Mouse (Mus musculus) frontal cortex, adult 2 months (tissue): ENCODE results near the gene Gabarap. TPM values are rescaled to one million over a fixed set of nuclear protein-coding genes. Genes with fewer than 3 reads are reported as not detected.
"Not testable (repeated sequence)": the region's sequence is repeated elsewhere in the genome, so short reads cannot be mapped to it uniquely, and the experiment has no call there.

Experiments
- DNase-seq, 2 experiments: peaks; one replicate each; pipeline ENCODE4 v3.0.0; 2022; ENCODE audit warnings: low spot score in 1 of 2; ENCODE audit errors: extremely low spot score in 1 of 2
- polyA plus RNA-seq: library from polyadenylated mRNA; depleted of rRNA; stranded (reverse); fragments of >200 nt; gene quantifications from 2 replicates; pipeline ENCODE4 v1.2.3, GENCODE M21; 2012

Gene Gabarap
- polyA plus RNA-seq, 1 experiment = 291 TPM

DNA sequence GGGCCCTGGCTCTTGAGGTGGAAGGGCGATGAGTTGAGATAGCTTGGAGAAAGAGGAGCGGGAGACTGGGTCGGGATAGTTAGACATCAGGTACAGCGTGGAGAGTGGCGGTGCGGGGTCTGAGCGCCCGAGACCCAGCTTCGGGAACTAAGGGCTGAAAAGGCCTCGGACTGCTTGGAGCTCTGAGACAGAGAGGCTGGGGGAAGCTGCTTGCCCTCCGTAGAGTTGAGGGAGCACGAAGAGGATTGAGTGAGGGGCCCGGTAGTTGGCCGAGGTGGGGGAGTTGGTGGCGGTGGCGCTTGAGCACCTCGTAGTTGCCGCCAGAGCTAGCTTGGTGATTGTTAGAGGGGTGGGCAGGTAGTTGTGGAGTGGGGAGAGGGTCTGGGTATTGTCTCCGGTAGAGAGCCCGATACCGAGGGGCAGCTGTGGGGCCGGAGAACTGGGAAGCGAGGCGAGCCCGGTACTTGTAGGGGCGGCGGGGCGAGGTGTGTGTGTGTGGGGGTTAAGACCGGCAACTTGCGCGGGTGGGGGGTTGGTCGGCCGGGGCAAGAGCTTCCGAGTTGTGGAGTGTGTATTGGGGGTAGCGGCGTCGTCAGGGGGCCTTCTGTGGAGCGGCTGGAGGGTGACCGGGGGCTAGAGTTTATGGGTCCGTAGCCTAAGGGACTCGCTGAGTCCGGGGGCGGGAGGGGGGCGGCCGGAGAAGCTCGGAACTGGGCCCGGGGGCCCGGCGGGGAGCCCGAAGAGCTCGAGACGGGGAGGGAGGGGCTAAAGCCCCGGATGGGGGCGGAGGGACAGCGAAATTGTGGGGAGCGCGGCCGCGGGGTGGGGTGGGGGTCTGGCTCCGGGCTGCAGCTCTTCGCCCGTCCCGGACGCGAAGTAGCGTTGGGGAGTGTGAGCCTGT is 5.5 kb downstream of the Gabarap start:
- DNase-seq = no peak

DNA sequence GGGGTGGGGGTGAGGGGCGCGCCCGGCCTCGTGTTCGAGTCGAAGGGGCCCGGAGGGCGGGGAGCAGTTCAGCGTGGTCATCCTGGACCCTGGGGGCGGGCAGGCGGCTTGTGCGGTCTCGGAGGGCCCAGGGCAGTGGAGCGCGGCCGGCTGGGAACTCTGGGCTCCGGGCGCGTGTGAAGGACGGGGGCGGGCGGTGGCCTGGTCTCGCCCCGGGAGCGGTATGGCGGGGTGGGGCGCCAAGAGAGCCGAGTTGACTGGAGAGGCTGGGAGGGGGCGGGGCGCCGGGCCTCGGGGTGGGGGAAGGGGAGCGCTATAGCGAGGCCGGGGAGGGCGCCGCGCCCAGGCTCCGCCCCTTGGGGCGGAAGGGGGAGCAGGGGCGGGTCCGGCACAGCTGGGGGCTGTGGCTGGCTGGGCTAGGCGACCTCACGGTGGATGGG is 6.1 kb downstream of the Gabarap start:
- DNase-seq = peak in 1 of 2 experiments; percentile 63

DNA sequence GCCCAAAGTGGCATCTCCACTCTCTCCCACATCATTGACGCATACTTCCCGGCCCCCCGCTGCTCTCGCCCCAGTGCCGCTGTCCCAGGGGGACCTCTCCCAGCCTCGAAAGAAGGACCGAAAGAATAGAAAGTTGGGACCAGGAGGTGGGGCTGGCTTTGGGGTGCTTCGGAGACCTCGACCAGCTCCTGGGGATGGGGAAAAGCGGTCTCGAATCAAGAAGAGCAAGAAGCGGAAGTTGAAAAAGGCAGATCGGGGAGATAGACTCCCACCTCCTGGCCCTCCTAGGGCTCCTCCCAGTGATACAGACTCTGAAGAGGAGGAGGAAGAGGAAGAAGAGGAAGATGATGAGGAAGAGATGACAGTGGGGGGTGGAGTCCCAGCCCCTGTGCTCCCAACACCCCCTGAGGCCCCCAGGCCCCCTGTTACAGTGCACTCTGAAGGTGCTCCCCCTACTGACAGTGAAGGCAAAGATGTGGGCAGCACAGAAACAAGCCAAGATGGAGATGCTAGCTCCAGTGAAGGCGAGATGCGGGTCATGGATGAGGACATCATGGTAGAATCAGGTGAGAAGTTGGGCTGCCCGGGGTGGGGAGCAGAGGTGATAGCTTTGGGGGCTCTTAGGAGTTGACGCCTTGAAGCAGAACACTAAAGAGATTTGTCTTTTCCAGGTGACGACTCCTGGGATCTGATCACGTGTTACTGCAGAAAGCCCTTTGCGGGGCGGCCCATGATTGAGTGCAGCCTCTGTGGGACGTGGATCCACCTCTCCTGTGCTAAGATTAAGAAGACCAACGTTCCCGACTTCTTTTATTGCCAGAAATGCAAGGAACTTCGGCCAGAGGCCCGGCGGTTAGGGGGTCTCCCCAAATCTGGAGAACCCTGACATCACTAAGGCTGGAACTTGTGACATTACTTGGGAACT is 7.9 kb downstream of the Gabarap start:
- no peak for DNase-seq

DNA sequence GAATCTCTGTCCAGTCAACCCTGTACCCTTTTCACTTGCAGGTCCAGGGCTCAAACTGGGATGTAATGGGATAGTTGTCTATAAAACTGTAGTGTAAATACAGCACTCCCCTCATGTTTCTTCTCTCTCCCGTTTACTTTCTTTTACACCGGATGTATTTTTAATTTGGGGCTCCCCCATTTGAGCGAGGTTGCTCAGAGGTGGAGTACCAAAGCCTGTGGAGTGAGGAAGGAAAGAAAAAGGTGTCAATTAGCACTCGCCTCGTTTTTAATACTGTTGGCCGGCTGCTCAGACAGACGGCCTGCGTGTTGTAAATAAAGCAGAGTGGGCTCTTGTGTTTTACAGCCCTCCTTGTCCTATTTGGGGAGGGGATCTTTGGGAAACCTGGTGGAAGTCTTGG is 8.7 kb downstream of the Gabarap start:
- DNase-seq = no peak

DNA sequence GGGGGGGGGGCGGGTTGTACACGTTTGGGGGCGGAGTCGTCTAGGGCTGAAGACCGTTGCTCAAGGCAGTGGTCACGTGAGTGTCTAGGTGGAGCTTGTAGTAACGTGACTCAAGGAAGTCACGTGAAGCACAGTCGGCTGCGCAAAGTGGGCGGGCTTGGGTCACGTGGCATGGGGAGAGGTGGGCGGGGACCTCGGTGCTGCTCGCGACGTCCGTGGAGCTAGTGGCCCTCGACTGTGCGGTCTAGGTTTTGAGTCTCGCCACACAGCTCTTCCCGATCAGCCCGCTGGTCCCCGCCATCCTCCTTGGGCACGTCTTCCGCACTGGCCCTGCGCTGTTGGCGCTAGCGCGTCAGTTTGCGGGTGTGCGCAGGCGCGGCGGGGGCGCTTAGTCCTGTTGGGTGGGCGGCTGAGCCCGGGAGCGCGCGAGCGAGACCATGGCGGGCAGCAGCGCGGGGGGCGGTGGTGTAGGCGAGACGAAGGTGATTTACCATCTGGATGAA is 9.5 kb downstream of the Gabarap start, which contains the start of gene Dvl2:
TSS of gene Dvl2 (plus strand) at position 200 of the 503 bp plus-strand sequence.
- peak; percentile 90 to 93 for DNase-seq

DNA sequence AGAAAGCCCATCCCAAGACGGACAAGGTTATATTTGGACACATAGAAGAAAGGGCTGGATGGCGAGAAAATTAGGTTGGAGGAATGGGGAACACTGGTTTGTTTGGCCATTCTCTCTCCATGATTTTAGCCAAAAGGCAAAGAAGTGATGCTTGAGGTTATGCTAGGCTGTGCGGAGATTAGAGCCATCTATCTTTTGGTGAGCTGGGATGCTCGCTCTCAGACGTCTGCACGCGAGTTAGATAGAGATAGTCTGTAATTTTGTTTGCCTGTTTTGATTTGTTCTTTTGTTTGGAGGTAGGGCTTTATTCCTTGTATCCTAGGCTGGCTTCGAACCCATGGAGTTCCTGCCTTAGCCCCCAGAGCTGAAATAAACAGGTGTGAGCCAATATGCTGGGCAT is 10.2 kb downstream of the Gabarap start:
- no peak for DNase-seq

DNA sequence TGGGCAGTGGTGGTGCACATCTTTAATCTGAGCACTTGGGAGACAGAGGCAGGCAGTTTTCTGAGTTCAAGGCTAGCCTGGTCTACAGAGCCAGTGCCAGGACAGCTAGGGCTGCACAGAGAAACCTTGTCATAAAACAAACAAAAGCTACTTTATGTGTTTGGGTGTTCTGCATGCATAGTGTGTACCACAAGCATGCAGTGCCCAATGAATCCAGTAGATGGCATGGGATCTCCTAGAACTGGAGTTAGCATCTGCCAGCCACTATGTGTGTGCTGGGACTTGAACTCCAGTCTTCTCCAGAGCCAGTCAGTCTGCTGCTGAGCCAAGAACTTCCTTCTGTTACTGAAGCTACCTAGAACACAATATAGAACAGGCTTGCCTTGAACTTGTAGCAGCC is 10.9 kb downstream of the Gabarap start:
- DNase-seq = no peak

DNA sequence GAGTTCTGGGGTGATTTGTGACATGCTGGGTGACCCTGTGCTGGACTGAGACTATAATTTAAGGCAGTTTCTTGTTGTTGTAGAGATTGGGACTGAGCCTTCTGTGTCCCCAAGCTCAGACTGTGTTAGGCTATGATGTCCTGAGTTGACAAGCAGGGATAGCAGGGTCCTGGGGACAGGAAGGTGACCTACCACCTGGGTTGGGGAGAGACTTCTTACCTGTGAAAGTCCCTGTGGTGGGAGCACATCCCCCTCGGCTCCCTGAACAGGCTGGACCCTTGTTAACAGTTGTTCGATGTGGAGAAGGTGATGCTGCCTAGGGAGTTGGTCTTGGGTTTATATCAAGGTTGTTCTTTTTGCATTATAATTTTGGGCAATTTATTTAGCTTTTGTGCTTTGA is 11.5 kb downstream of the Gabarap start:
- DNase-seq = no peak

DNA sequence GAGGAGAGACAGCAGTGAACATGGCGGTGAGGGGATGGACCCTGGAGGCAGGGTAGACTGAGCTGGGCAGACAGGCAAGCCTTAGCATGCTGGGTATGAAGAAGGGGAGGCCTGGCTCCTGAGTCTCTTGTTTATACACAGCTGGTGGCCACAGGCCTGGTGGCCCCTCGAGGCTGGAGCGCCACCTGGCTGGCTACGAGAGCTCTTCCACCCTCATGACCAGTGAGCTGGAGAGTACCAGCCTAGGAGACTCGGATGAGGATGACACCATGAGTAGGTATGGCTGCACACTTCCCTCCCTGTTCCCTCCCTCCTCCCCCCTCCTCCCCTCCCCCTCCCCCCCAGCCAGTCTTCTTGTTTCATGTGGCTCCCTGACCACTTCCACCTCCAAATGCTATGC is 14.6 kb downstream of the Gabarap start:
- no peak for DNase-seq

DNA sequence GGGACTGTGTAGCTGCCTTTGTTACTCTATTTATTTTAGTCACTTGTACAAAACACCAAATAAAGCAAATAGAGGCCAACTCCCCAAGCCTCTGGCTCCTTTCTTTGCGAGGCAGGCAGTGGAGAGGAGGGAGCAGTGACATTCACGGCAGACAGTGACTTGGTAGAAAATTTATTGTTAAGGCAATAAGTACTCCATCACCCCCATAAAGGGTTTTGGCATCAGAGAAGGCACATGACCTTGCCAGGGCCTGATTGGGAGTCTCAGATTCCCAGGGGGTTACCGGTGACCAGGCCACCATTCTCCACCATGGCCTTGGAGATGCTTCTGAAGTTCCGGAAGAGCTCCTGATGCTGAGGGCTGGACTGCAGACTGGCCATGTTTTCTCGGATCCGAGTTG is 19.1 kb downstream of the Gabarap start:
- DNase-seq = no peak

DNA sequence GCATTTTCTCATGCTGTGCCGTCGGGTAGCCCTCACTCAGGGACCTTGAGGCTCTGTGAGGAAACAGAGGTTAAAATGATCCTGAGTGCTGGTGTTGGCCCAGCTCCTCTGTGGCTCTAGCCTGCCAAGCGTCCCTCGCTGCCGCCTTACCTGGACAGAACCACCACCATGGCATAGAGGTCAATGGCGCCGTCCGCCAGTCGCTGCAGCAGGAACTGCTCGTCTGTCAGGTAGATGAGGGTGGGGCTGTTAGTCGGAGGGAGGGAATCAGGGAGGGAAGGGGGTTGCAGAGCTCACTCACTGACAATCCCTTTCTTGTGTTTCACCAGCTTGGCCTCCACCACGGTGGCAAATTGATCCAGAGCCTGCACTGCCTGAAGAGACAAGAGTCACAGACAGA is 19.6 kb downstream of the Gabarap start:
- no peak for DNase-seq

DNA sequence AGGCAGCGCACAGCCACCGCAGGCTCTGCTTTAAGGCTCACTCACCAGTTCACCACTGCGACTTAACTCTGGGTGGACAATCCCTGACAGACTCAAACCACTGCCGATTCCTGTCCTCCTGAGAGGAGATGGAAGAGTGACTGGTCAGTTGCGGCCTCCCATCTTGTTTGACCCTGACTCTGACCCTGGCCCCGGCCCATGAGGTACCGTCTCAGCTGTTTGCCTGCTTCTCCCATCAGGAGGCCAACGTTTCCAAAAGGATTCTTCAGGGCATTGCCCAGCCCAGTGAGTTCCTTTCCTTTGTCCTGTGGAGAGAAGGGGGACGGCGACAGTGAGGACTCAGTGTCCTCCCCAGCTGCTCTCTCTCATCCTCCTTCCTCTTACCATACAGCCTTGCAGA is 20.0 kb downstream of the Gabarap start:
- no peak for DNase-seq

DNA sequence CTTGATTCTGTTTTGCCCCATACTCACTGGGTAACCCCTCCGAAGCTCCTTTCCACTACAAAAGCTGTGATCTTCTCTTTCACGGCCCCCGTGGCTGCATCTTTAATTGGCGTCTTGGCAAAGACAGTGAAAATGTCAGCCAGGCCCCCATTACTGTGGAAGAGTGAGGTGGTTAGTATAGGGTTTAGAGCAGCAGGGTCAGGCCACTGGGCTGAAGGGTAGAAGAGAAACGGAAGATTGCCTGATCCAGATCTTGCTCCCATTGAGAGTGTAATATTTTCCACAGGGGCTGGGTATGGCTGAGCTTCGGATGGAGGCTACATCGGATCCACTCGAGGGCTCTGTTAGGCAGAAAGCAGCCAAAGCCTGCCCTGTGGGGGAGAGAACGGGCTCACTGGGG is 22.0 kb downstream of the Gabarap start:
- no peak for DNase-seq

DNA sequence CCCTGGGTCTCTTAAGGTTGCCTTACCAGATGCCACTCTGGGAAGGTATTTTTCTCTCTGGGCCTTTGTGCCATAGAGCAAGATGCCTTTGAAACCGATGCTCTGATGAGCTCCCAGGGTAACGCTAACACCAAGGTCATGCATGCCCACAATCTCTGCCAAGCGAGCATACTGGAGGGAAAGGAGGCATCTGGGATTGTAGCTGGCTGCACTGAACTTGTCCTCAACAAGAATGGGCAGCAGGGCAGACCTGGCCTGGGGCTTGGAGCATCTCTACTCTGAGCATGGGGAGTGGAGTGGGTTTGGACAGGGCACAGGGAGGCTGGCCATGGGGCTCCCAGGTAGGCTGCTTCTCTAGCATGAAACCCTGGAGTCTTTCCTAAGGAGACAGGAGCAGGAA is 22.5 kb downstream of the Gabarap start:
- DNase-seq = no peak

DNA sequence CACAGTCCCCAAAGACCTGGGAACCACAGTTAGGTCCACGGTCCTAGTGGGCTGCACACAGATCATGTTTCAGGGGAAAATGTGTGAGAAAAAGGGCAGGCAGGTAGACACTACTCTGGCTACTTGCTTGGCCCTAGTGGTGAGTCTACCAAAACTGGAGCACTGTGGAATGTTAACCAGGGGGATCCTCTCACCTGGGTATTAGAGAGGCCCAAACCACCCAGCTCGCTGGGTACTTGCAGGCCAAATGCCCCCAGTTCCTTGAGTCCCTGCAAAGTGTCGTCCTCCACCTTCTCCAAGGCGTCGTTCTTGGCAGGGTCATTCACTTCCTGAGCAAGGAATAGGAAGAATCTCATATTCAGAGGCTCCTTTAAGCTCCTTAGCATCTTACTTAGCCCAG is 23.1 kb downstream of the Gabarap start:
- no peak for DNase-seq

DNA sequence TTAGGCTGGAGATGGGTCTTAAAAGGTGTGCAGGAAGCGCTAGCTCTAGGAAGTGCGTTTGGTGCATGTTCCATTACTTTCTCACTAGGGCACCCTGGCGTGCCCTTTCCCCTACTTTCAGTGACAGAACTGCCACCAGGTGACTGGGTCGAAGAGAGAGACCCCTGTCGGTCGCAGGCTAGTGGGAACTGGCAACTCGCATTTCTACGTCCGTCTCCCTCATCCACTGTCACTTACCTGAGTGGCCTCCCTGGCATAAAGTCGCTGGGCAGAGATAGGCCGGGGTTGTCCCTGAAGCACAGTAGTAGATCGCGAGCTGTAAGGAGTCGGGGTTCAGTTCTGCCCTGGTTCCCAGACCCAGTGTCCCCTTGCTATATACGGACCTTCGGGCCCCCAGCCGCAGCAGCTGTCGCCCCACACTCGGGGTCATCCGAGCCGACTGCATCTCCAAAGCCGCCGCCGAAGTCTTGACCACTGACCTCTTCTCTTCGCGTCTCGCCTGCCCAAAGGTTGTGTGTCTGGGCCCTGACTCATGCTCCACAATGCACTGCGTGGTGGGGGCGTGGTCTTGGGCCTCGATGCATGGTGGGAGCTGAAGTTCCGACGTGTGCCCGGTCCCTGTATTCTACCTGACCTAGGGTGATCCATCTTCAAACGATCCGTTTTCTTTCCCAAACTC is 24.1 kb downstream of the Gabarap start, which contains the start of gene Acadvl:
TSS of gene Acadvl (minus strand) at position 532 of the 679 bp plus-strand sequence.
- DNase-seq = peak; percentile 72 to 89

DNA sequence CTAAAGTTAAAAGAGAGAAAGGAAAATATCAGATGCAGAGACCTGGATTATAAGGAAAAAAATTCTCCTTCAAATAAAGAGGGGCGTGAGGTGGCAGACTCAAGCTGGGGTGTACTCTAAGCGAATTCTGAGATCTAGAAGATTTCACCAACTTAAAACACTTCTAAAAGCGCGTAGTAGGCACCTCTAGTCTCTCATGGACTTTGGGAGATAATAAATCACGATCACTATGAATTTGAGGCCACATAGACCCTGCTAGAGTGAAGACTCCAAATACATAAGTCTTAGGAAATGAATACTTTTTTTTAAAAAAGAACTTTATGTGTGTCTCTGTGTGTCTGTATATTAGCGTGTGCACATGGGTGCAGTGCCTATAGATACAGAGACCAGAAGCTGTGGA is 24.7 kb downstream of the Gabarap start:
- no peak for DNase-seq

DNA sequence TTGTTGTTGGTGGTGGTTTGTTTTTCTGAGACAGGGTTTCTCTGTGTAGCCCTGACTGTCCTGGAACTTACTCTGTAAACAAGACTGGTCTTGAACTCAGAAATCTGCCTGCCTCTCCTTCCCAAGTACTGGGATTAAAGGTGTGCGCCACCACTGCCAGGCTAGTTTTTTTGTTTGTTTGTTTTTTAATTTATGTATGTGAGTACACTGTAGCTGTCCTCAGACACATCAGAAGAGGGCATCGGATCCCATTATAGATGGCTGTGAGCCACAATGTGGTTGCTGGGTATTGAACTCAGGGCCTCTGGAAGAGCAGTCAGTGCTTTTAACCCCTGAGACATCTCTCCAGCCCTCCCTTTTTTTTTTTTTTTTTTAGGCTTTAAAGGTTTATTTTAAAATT is 25.2 kb downstream of the Gabarap start:
- DNase-seq = not testable (repeated sequence)

DNA sequence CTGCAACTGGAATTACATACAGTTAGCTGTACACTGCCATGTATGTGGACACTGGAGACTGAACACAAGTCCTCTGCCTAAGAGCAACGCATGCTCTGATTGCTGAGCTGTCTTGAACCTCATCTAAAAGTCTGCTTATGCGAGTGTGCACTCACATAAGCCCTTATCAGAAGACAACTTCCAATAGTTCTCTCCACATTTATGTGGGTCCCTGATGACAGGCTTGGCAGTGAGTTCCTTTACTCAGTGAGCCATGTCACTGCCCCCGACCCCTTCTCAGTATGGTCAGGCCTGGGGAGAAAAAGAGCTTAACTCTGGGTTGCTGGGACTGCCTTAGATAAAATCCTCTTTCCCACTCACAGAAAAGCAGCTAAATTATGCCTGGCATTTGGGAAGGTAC is 25.7 kb downstream of the Gabarap start, which contains the start of gene Dlg4:
TSS of gene Dlg4 (plus strand) at position 274 of the 400 bp plus-strand sequence.
- no peak for DNase-seq

DNA sequence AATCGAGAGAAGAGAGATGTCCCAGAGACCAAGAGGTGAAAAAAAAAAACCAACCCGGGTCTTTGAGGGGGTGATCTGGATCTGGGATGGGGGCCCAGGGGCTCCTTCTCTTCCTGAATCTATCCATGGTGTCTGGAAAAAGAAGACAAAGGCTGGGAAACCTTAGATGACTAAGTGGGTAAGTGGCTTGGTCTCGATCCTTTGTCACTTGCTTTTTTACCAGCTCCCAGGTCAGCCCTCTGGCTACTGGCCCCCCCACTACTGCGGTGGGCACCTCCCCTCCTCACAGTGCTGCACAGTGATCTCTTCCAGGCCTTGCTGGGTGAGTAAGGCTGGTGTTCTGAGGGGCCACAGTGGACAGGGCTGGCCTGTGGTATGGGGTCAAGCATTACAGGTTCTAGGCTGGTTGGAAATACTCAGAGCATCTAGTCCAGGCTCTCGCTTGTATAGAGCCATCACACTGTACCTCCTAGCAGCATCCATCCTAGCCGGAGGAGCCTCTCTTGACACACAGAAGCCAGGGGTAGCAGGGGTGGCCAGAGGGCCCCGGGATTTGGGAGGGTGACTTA is 26.3 kb downstream of the Gabarap start:
- DNase-seq = no peak
